ENCODE assay signal across 24 mouse cellular contexts in genomic region chr15:9677343-9678036, GRCm38 (mm10).
DNase-seq lines count a peak whose midpoint lies in the region; ATAC-seq and TF ChIP-seq lines count a peak whose summit lies in the region.
"Had no signal": no experiment of that assay in that cellular context is flagged by ENCODE, and none has a peak within 500 bp of the region (broad histone marks: within the 10 kb centered on the region; RNA-seq: fewer than 3 reads in every experiment).

No protein-coding gene starts in this region.

- H3K4me3 ChIP-seq in cerebellum, adult 2 months (replicated peaks; ENCODE audit: insufficient read depth, low read depth, low read length), result no peak overlapping the region
- H3K4me3 ChIP-seq: forebrain, embryonic 10.5 days; hindbrain, embryonic 13.5 days; layer of hippocampus, adult 2 months; limb, embryonic 13.5 days; liver, embryonic 12.5 days had no signal

- peak; percentile 7 to 9 for DNase-seq in cerebellum, postnatal 14 days
- no peak for DNase-seq in cerebellum, adult 2 months
- DNase-seq in thymus, postnatal 0 days (ENCODE audit: low spot score), result peak; percentile 30
- DNase-seq in thymus, postnatal 4 days, result no peak
- DNase-seq in brain, adult 2 months (ENCODE audit: low read depth, low spot score), result peak; percentile 1
- no peak for DNase-seq in retina, embryonic 14.5 days (ENCODE audit: low spot score)
- DNase-seq in retina, postnatal 1 day, result no peak
- DNase-seq: adrenal gland, postnatal 14 days; cerebellum, adult 11 months; cerebellum, postnatal 36 days; gastrocnemius, postnatal 25 days; kidney, adult 8-10 months; kidney, postnatal 25 days; lung, adult 18-20 months; lung, postnatal 10 days; midbrain, embryonic 14.5 days had no signal

- no peaks in the 10 kb centered on the region for H3K4me1 ChIP-seq in cerebellum, adult 2 months (ENCODE audit: control insufficient read depth, insufficient read depth, low read length)
- H3K4me1 ChIP-seq: hindbrain, embryonic 13.5 days; liver, embryonic 12.5 days had no signal

- no peak overlapping the region for H3K27ac ChIP-seq in cerebellum, adult 2 months (ENCODE audit: insufficient read depth, low read length)
- H3K27ac ChIP-seq: forebrain, embryonic 10.5 days; hindbrain, embryonic 13.5 days; layer of hippocampus, adult 2 months; limb, embryonic 13.5 days; liver, embryonic 12.5 days; stomach, postnatal 0 days had no signal

- no peak for TF ChIP-seq CTCF in cerebellum, adult 2 months (IDR thresholded peaks at IDR 0.05; ENCODE audit: borderline replicate concordance, insufficient read depth, low read depth, low read length)

- TF ChIP-seq POLR2A in cerebellum, adult 2 months (IDR thresholded peaks at IDR 0.05; ENCODE audit: borderline replicate concordance, insufficient read depth, low read length), result no peak

- H3K27me3 ChIP-seq in cerebellum, adult 2 months (ENCODE audit: control insufficient read depth, insufficient read depth, low read length), result no peaks in the 10 kb centered on the region
- H3K27me3 ChIP-seq: hindbrain, embryonic 13.5 days; limb, embryonic 13.5 days; liver, embryonic 12.5 days had no signal

- ATAC-seq in megakaryocyte progenitor cell, adult 5-6 weeks (replicated peaks; ENCODE audit: poor library complexity), result peak; percentile 69
- ATAC-seq: forebrain, embryonic 16.5 days; liver, embryonic 12.5 days had no signal

- 61% methylated on average over 9 of the region's 9 CpGs for WGBS in cerebellum, adult 2 months

Comparison
In these comparisons a context has a peak if more than half of its experiments do, and no peak if none do; other contexts are left out.
1. DNase-seq: peak in cerebellum, postnatal 14 days (2 of 2), thymus, postnatal 0 days (single experiment) and brain, adult 2 months (single experiment); none in cerebellum, adult 2 months (0 of 2), thymus, postnatal 4 days (single experiment), retina, embryonic 14.5 days (single experiment) and retina, postnatal 1 day (single experiment).